Mouse (Mus musculus) layer of hippocampus, adult 2 months (tissue): ENCODE results near the gene 1700125H20Rik. TPM values are rescaled to one million over a fixed set of nuclear protein-coding genes. Genes with fewer than 3 reads are reported as not detected.

Experiments used
- DNase-seq, 2 experiments: peaks; one replicate each; pipeline ENCODE4 v3.0.0; 2022; ENCODE audit warnings: low spot score in 2 of 2
- H3K27ac ChIP-seq: fragments of 200-600 bp; 2 replicates; pipeline ENCODE4 v1.8.1; 2022
- H3K4me3 ChIP-seq: fragments of 200-600 bp; 2 replicates; pipeline ENCODE4 v1.8.1; 2022; ENCODE audit warnings: mild to moderate bottlenecking
- CTCF ChIP-seq: fragments of 200-600 bp; conservative IDR thresholded peaks from 2 replicates; pipeline ENCODE4 v1.8.1; 2022; ENCODE audit warnings: antibody characterized with exemption, mild to moderate bottlenecking, moderate library complexity
- total RNA-seq, 2 experiments: library from RNA; stranded (reverse); gene quantifications; 2 replicates each; pipeline ENCODE4 v1.2.3; 2021

Gene 1700125H20Rik
- total RNA-seq, 2 experiments from 2014 or later = 0.59 TPM; not detected in 1

GRCm38 (mm10) chr11:85206231-85206630 is 36.0 kb downstream of the 1700125H20Rik start:
- no peak overlapping the region for H3K4me3 ChIP-seq
- no peak for TF ChIP-seq CTCF
- no peak overlapping the region for H3K27ac ChIP-seq
- DNase-seq = no peak

GRCm38 (mm10) chr11:85211151-85211550 is 40.9 kb downstream of the 1700125H20Rik start:
- no peak for TF ChIP-seq CTCF
- Histone ChIP-seq H3K27ac (no peak overlapping the region), H3K4me3 (no peak overlapping the region)
- no peak for DNase-seq

GRCm38 (mm10) chr11:85213215-85213614 is 43.0 kb downstream of the 1700125H20Rik start:
- no peak overlapping the region for H3K4me3 ChIP-seq
- no peak for DNase-seq
- no peak for TF ChIP-seq CTCF
- no peak overlapping the region for H3K27ac ChIP-seq

- no peak for TF ChIP-seq CTCF
- H3K27ac ChIP-seq = no peak overlapping the region
- H3K4me3 ChIP-seq = no peak overlapping the region
- DNase-seq = no peak
Observed at GRCm38 (mm10) chr11:85214679-85215078, 44.5 kb downstream of the 1700125H20Rik start.

DNA sequence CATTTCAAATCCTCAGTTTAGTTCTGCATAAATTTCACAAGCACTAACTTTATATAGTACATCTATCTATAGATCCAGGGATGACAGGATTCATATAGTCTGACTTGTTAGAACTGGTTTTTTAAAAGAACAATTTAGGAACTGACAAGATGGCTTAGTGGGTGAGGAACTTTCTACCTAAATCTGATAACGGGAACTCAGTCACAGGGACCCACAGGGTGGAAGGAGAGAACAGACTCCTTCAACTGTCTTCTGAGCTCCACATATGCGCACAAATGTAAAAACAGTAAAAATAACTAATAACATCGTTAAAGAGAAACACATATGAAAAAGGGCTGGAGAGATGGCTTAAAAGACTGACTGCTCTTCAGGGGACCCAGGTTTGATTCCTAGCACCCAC is 48.8 kb downstream of the 1700125H20Rik start:
- no peak for DNase-seq
- no peak overlapping the region for H3K4me3 ChIP-seq
- TF ChIP-seq CTCF = no peak
- H3K27ac ChIP-seq = no peak overlapping the region

- no peak overlapping the region for H3K27ac ChIP-seq
- TF ChIP-seq CTCF = no peak
- DNase-seq = no peak
- no peak overlapping the region for H3K4me3 ChIP-seq
Observed at GRCm38 (mm10) chr11:85222561-85222960, 52.4 kb downstream of the 1700125H20Rik start.

DNA sequence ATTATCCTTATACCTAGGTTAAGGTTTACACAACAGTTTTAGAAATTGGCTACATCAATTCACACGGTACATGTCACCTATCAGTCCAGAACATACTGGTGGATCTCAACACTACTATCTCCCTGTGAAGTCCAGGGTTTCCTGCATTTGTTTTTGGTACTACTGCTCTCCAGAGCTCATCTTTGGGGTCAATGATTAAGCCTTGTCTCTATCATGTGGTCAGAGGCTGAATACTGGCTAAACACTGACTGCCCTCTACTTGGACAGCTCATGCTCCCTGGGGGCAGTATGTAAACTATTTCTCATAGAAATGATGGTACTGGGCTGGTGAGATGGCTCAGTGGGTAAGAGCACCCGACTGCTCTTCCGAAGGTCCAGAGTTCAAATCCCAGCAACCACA is 53.0 kb downstream of the 1700125H20Rik start:
- TF ChIP-seq CTCF = no peak
- DNase-seq = no peak
- H3K4me3 ChIP-seq = no peak overlapping the region
- no peak overlapping the region for H3K27ac ChIP-seq

Other genes with a start within 250 kb of the 1700125H20Rik start
- 10 to 100 TPM; 67.0 to 73.9 TPM for gene Car4, start 212.6 kb upstream of the 1700125H20Rik start, total RNA-seq
- gene Usp32, start 30.2 kb upstream of the 1700125H20Rik start, total RNA-seq = 10 to 100 TPM; 91.3 to 94.5 TPM
- gene Appbp2, start 64.7 kb downstream of the 1700125H20Rik start, total RNA-seq = 10 to 100 TPM; 47.8 to 48.8 TPM
- gene Ppm1d, start 140.8 kb downstream of the 1700125H20Rik start, total RNA-seq = 10 to 100 TPM; 13.6 to 16.3 TPM
- 10 to 100 TPM; 67.6 to 75.1 TPM for gene Bcas3, start 182.8 kb downstream of the 1700125H20Rik start, total RNA-seq